Mouse (Mus musculus) cerebellum, adult 8-10 months (tissue): Measurements from ENCODE around the gene Ptpn12.
A peak's percentile ranks its signal among the peaks of the same experiment; 100 is the strongest.

Source experiments
- DNase-seq: peaks from one replicate; pipeline ENCODE4 v3.0.0; 2022

Ptpn12 gene

GRCm38 (mm10) chr5:21055820-21056531 is at the start of gene Ptpn12:
TSS of gene Ptpn12 (minus strand) at chr5:21055911.
- peak; percentile 93 for DNase-seq

GRCm38 (mm10) chr5:21091179-21091578 is 35.5 kb upstream of the Ptpn12 start:
- no peak for DNase-seq

GRCm38 (mm10) chr5:21057217-21057616 is 1.5 kb upstream of the Ptpn12 start:
- DNase-seq = no peak

GRCm38 (mm10) chr5:21056595-21056994 is 884 bp upstream of the Ptpn12 start:
- DNase-seq = no peak

GRCm38 (mm10) chr5:21055071-21055819 is 466 bp downstream of the Ptpn12 start:
- peak; percentile 70 for DNase-seq

- DNase-seq = peak; percentile 39
Measured at GRCm38 (mm10) chr5:21054472-21055070, 1.1 kb downstream of the Ptpn12 start.

- no peak for DNase-seq
Measured at GRCm38 (mm10) chr5:21053571-21054307, 2.0 kb downstream of the Ptpn12 start.

GRCm38 (mm10) chr5:21052521-21052920 is 3.2 kb downstream of the Ptpn12 start:
- DNase-seq = no peak

GRCm38 (mm10) chr5:21050770-21051122 is 5.0 kb downstream of the Ptpn12 start:
- DNase-seq = no peak

- no peak for DNase-seq
Measured at GRCm38 (mm10) chr5:21050061-21050769, 5.5 kb downstream of the Ptpn12 start.

- DNase-seq = peak; percentile 19
Measured at GRCm38 (mm10) chr5:21049006-21049405, 6.7 kb downstream of the Ptpn12 start.

GRCm38 (mm10) chr5:21047114-21047513 is 8.6 kb downstream of the Ptpn12 start:
- DNase-seq = no peak

GRCm38 (mm10) chr5:21046150-21047048 is 9.3 kb downstream of the Ptpn12 start:
- no peak for DNase-seq

GRCm38 (mm10) chr5:21045462-21045861 is 10.2 kb downstream of the Ptpn12 start:
- DNase-seq = no peak

- no peak for DNase-seq
Measured at GRCm38 (mm10) chr5:21038100-21038499, 17.6 kb downstream of the Ptpn12 start.

GRCm38 (mm10) chr5:21035689-21036480 is 19.8 kb downstream of the Ptpn12 start:
- DNase-seq = no peak

- no peak for DNase-seq
Measured at GRCm38 (mm10) chr5:21034388-21034966, 21.2 kb downstream of the Ptpn12 start.

GRCm38 (mm10) chr5:21033382-21034056 is 22.2 kb downstream of the Ptpn12 start:
- no peak for DNase-seq

GRCm38 (mm10) chr5:21032626-21033025 is 23.1 kb downstream of the Ptpn12 start:
- DNase-seq = no peak

- no peak for DNase-seq
Measured at GRCm38 (mm10) chr5:21030226-21030625, 25.5 kb downstream of the Ptpn12 start.
